Mouse (Mus musculus): ENCODE results near the gene Crip1. TPM values are rescaled to one million over a fixed set of nuclear protein-coding genes. Genes with fewer than 3 reads are reported as not detected.
A peak's percentile ranks its signal among the peaks of the same experiment; 100 is the strongest.

The Crip1 gene
- polyA plus RNA-seq, 1 experiment from 2014 or later = 1,992 TPM

GRCm38 (mm10) chr12:113150591-113150990, 4.5 kb downstream of the Crip1 start:
- no peak overlapping the region for H3K9ac ChIP-seq (ENCODE audit: low read depth, low read length)
- WGBS = 50% methylated on average over 4 of the region's 4 CpGs
- H3K36me3 ChIP-seq (ENCODE audit: control insufficient read depth, insufficient read depth) = no peaks in the 10 kb centered on the region
- H3K9me3 ChIP-seq (ENCODE audit: control insufficient read depth) = no peaks in the 10 kb centered on the region
- H3K27ac ChIP-seq (ENCODE audit: low read depth, low read length) = peak overlapping the region; percentile 21; the same call in 1 of the 2 replicates
- peaks cover 22% of the 10 kb centered on the region for H3K4me1 ChIP-seq (replicated peaks; ENCODE audit: control insufficient read depth, insufficient read depth, low read length)
- TF ChIP-seq CTCF (IDR thresholded peaks at IDR 0.05; ENCODE audit: low read depth) = no peak
- peak overlapping the region; percentile 82 for H3K4me2 ChIP-seq (replicated peaks; ENCODE audit: low read depth)
- no peak for ATAC-seq
- no peak overlapping the region for H3K4me3 ChIP-seq (ENCODE audit: low read depth, low read length)
- H3K27me3 ChIP-seq (replicated peaks; ENCODE audit: control insufficient read depth, insufficient read depth, low read length) = peaks cover 5% of the 10 kb centered on the region; the same call in 1 of the 2 replicates

GRCm38 (mm10) chr12:113151046-113151445, 4.9 kb downstream of the Crip1 start:
- Histone ChIP-seq H3K27ac (ENCODE audit: low read depth, low read length) (peak overlapping the region; percentile 50; the same call in 1 of the 2 replicates), H3K9me3 (ENCODE audit: control insufficient read depth) (no peaks in the 10 kb centered on the region), H3K4me1 (replicated peaks; ENCODE audit: control insufficient read depth, insufficient read depth, low read length) (peaks cover 22% of the 10 kb centered on the region), H3K27me3 (replicated peaks; ENCODE audit: control insufficient read depth, insufficient read depth, low read length) (peaks cover 5% of the 10 kb centered on the region; the same call in 1 of the 2 replicates), H3K4me2 (replicated peaks; ENCODE audit: low read depth) (peak overlapping the region; percentile 82), H3K36me3 (ENCODE audit: control insufficient read depth, insufficient read depth) (no peaks in the 10 kb centered on the region), H3K9ac (ENCODE audit: low read depth, low read length) (no peak overlapping the region), H3K4me3 (ENCODE audit: low read depth, low read length) (no peak overlapping the region; the same call in 1 of the 2 replicates)
- no peak for ATAC-seq
- TF ChIP-seq CTCF (IDR thresholded peaks at IDR 0.05; ENCODE audit: low read depth) = no peak
- WGBS = 39% methylated on average over 8 of the region's 8 CpGs

- H3K4me3 ChIP-seq (ENCODE audit: low read depth, low read length) = peak overlapping the region; percentile 44
- ATAC-seq = no peak
- H3K27ac ChIP-seq (ENCODE audit: low read depth, low read length) = peak overlapping the region; percentile 50
- H3K9me3 ChIP-seq (ENCODE audit: control insufficient read depth) = no peaks in the 10 kb centered on the region
- TF ChIP-seq CTCF (IDR thresholded peaks at IDR 0.05; ENCODE audit: low read depth) = no peak
- H3K36me3 ChIP-seq (ENCODE audit: control insufficient read depth, insufficient read depth) = no peaks in the 10 kb centered on the region
- H3K27me3 ChIP-seq (replicated peaks; ENCODE audit: control insufficient read depth, insufficient read depth, low read length) = no peaks in the 10 kb centered on the region
- peaks cover 15% of the 10 kb centered on the region for H3K4me1 ChIP-seq (replicated peaks; ENCODE audit: control insufficient read depth, insufficient read depth, low read length)
- H3K4me2 ChIP-seq (replicated peaks; ENCODE audit: low read depth) = peak overlapping the region; percentile 82
- 1% methylated on average over 36 of the region's 36 CpGs for WGBS
- peak overlapping the region; percentile 41 for H3K9ac ChIP-seq (ENCODE audit: low read depth, low read length)
These were observed 5.7 kb downstream of the Crip1 start for GRCm38 (mm10) chr12:113151661-113152271.

- ATAC-seq = no peak
- 16% methylated on average over 19 of the region's 19 CpGs for WGBS
- Histone ChIP-seq H3K4me1 (replicated peaks; ENCODE audit: control insufficient read depth, insufficient read depth, low read length) (peaks cover 14% of the 10 kb centered on the region), H3K9ac (ENCODE audit: low read depth, low read length) (peak overlapping the region; percentile 41), H3K27me3 (replicated peaks; ENCODE audit: control insufficient read depth, insufficient read depth, low read length) (no peaks in the 10 kb centered on the region), H3K4me2 (replicated peaks; ENCODE audit: low read depth) (peak overlapping the region; percentile 82), H3K27ac (ENCODE audit: low read depth, low read length) (peak overlapping the region; percentile 50), H3K4me3 (ENCODE audit: low read depth, low read length) (peak overlapping the region; percentile 44), H3K36me3 (ENCODE audit: control insufficient read depth, insufficient read depth) (no peaks in the 10 kb centered on the region), H3K9me3 (ENCODE audit: control insufficient read depth) (no peaks in the 10 kb centered on the region)
- TF ChIP-seq CTCF (IDR thresholded peaks at IDR 0.05; ENCODE audit: low read depth) = no peak
These were observed 6.2 kb downstream of the Crip1 start for GRCm38 (mm10) chr12:113152272-113152661.

GRCm38 (mm10) chr12:113152991-113153525, 6.9 kb downstream of the Crip1 start:
- no peaks in the 10 kb centered on the region for H3K9me3 ChIP-seq (ENCODE audit: control insufficient read depth)
- peaks cover 14% of the 10 kb centered on the region for H3K4me1 ChIP-seq (replicated peaks; ENCODE audit: control insufficient read depth, insufficient read depth, low read length)
- peak overlapping the region; percentile 44; the same call in 1 of the 2 replicates for H3K4me3 ChIP-seq (ENCODE audit: low read depth, low read length)
- WGBS = 76% methylated on average over 6 of the region's 6 CpGs
- no peak for ATAC-seq
- no peak overlapping the region for H3K9ac ChIP-seq (ENCODE audit: low read depth, low read length)
- peak overlapping the region; percentile 82 for H3K4me2 ChIP-seq (replicated peaks; ENCODE audit: low read depth)
- H3K36me3 ChIP-seq (ENCODE audit: control insufficient read depth, insufficient read depth) = no peaks in the 10 kb centered on the region
- TF ChIP-seq CTCF (IDR thresholded peaks at IDR 0.05; ENCODE audit: low read depth) = no peak
- peak overlapping the region; percentile 41; the same call in 1 of the 2 replicates for H3K27ac ChIP-seq (ENCODE audit: low read depth, low read length)
- no peaks in the 10 kb centered on the region for H3K27me3 ChIP-seq (replicated peaks; ENCODE audit: control insufficient read depth, insufficient read depth, low read length)

GRCm38 (mm10) chr12:113153971-113154370, 7.9 kb downstream of the Crip1 start:
- no peak overlapping the region; the same call in 1 of the 2 replicates for H3K4me2 ChIP-seq (replicated peaks; ENCODE audit: low read depth)
- WGBS = 91% methylated on average over 7 of the region's 7 CpGs
- no peak for ATAC-seq
- no peaks in the 10 kb centered on the region for H3K9me3 ChIP-seq (ENCODE audit: control insufficient read depth)
- no peak for TF ChIP-seq CTCF (IDR thresholded peaks at IDR 0.05; ENCODE audit: low read depth)
- no peaks in the 10 kb centered on the region for H3K27me3 ChIP-seq (replicated peaks; ENCODE audit: control insufficient read depth, insufficient read depth, low read length)
- H3K36me3 ChIP-seq (ENCODE audit: control insufficient read depth, insufficient read depth) = no peaks in the 10 kb centered on the region
- 0 out of 2 replicates have a peak overlapping the region, but pooled peaks have one; percentile 29 for H3K27ac ChIP-seq (ENCODE audit: low read depth, low read length)
- H3K4me1 ChIP-seq (replicated peaks; ENCODE audit: control insufficient read depth, insufficient read depth, low read length) = peaks cover 7% of the 10 kb centered on the region
- H3K4me3 ChIP-seq (ENCODE audit: low read depth, low read length) = no peak overlapping the region
- no peak overlapping the region for H3K9ac ChIP-seq (ENCODE audit: low read depth, low read length)
